Comparison of ENCODE assay signal across 22 mouse cellular contexts in the genomic region with DNA sequence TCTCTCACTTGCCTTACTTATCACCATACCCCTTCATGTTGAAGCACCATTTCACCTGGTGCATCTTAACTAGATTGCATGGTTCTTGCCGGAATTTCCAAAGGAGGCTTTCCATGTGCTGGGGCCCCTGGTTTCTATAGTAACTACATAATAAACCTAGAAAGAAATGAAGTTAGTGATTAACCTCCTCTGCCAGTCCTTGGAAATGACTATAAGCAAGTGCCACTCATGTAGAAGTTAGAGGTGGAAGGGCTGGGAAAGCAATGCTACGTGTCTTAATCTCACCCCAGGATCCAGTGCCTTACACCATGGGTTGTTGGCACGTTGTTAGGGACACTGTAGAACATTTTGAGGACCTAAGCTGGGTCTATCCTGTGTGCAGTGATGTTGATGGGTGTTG. TPM values are rescaled to one million over a fixed set of nuclear protein-coding genes. Genes with fewer than 3 reads are reported as not detected.
DNase-seq lines count a peak whose midpoint lies in the region; ATAC-seq and TF ChIP-seq lines count a peak whose summit lies in the region.
"Had no signal": no experiment of that assay in that cellular context is flagged by ENCODE, and none has a peak within 500 bp of the region (broad histone marks: within the 10 kb centered on the region; RNA-seq: fewer than 3 reads in every experiment).

No protein-coding gene starts in this region.

- peak overlapping the region; percentile 52 for H3K27ac ChIP-seq in kidney, embryonic 15.5 days
- H3K27ac ChIP-seq in intestine, embryonic 15.5 days = peak overlapping the region; percentile 84
- peak overlapping the region; percentile 69 for H3K27ac ChIP-seq in intestine, postnatal 0 days (ENCODE audit: low read depth, low read length)
- no peak overlapping the region for H3K27ac ChIP-seq in hindbrain, embryonic 14.5 days
- H3K27ac ChIP-seq: embryonic facial prominence, embryonic 13.5 days; forebrain, embryonic 13.5 days; heart, embryonic 10.5 days; hindbrain, embryonic 12.5 days had no signal

- H3K9me3 ChIP-seq in kidney, embryonic 15.5 days (replicated peaks) = no peaks in the 10 kb centered on the region
- no peaks in the 10 kb centered on the region for H3K9me3 ChIP-seq in intestine, embryonic 15.5 days
- H3K9me3 ChIP-seq in intestine, postnatal 0 days (ENCODE audit: control insufficient read depth) = no peaks in the 10 kb centered on the region
- no peaks in the 10 kb centered on the region for H3K9me3 ChIP-seq in hindbrain, embryonic 14.5 days (ENCODE audit: control insufficient read depth, low read length)
- H3K9me3 ChIP-seq: embryonic facial prominence, embryonic 13.5 days; forebrain, embryonic 13.5 days; heart, embryonic 10.5 days; hindbrain, embryonic 12.5 days had no signal

- H3K36me3 ChIP-seq in kidney, embryonic 15.5 days = no peaks in the 10 kb centered on the region
- no peaks in the 10 kb centered on the region for H3K36me3 ChIP-seq in intestine, embryonic 15.5 days
- no peaks in the 10 kb centered on the region for H3K36me3 ChIP-seq in intestine, postnatal 0 days (ENCODE audit: control insufficient read depth, insufficient read depth)
- H3K36me3 ChIP-seq in hindbrain, embryonic 14.5 days (replicated peaks; ENCODE audit: control insufficient read depth, insufficient read depth) = no peaks in the 10 kb centered on the region
- H3K36me3 ChIP-seq: embryonic facial prominence, embryonic 13.5 days; heart, embryonic 10.5 days; hindbrain, embryonic 12.5 days had no signal

- no peak overlapping the region for H3K4me3 ChIP-seq in kidney, embryonic 15.5 days (replicated peaks)
- H3K4me3 ChIP-seq in intestine, embryonic 15.5 days (replicated peaks) = no peak overlapping the region
- no peak overlapping the region for H3K4me3 ChIP-seq in intestine, postnatal 0 days (ENCODE audit: low read depth, low read length)
- H3K4me3 ChIP-seq in hindbrain, embryonic 14.5 days (replicated peaks; ENCODE audit: low read length) = no peak overlapping the region
- H3K4me3 ChIP-seq: embryonic facial prominence, embryonic 13.5 days; forebrain, embryonic 13.5 days; heart, embryonic 10.5 days; hindbrain, embryonic 12.5 days had no signal

- 66% methylated on average over 3 of the region's 3 CpGs for WGBS in kidney, embryonic 15.5 days
- WGBS in intestine, embryonic 15.5 days = 48% methylated on average over 3 of the region's 3 CpGs
- 28% methylated on average over 3 of the region's 3 CpGs for WGBS in intestine, postnatal 0 days
- WGBS in hindbrain, embryonic 14.5 days = 68% methylated on average over 3 of the region's 3 CpGs

- no peak overlapping the region for H3K9ac ChIP-seq in kidney, embryonic 15.5 days
- no peak overlapping the region for H3K9ac ChIP-seq in intestine, embryonic 15.5 days
- no peak overlapping the region for H3K9ac ChIP-seq in intestine, postnatal 0 days (ENCODE audit: low read depth, low read length)
- H3K9ac ChIP-seq in hindbrain, embryonic 14.5 days = no peak overlapping the region
- H3K9ac ChIP-seq: embryonic facial prominence, embryonic 13.5 days; forebrain, embryonic 13.5 days; hindbrain, embryonic 12.5 days had no signal

- TF ChIP-seq CTCF in intestine, postnatal 0 days (IDR thresholded peaks at IDR 0.05; ENCODE audit: low read depth) = no peak

- H3K4me2 ChIP-seq in kidney, embryonic 15.5 days = no peak overlapping the region
- H3K4me2 ChIP-seq in intestine, embryonic 15.5 days (replicated peaks) = peak overlapping the region; percentile 35; the same call in 1 of the 2 replicates
- H3K4me2 ChIP-seq in intestine, postnatal 0 days (replicated peaks; ENCODE audit: low read depth) = peak overlapping the region; percentile 10
- H3K4me2 ChIP-seq in hindbrain, embryonic 14.5 days (replicated peaks) = no peak overlapping the region
- H3K4me2 ChIP-seq: embryonic facial prominence, embryonic 13.5 days; forebrain, embryonic 13.5 days; hindbrain, embryonic 12.5 days had no signal

- no peaks in the 10 kb centered on the region for H3K4me1 ChIP-seq in kidney, embryonic 15.5 days
- H3K4me1 ChIP-seq in intestine, embryonic 15.5 days (replicated peaks) = no peaks in the 10 kb centered on the region; the same call in 1 of the 2 replicates
- peaks cover 6% of the 10 kb centered on the region for H3K4me1 ChIP-seq in intestine, postnatal 0 days (replicated peaks; ENCODE audit: control insufficient read depth, insufficient read depth, low read length)
- no peaks in the 10 kb centered on the region for H3K4me1 ChIP-seq in hindbrain, embryonic 14.5 days (replicated peaks; ENCODE audit: control insufficient read depth, insufficient read depth, low read length)
- H3K4me1 ChIP-seq: embryonic facial prominence, embryonic 13.5 days; forebrain, embryonic 13.5 days; heart, embryonic 10.5 days; hindbrain, embryonic 12.5 days had no signal

- H3K27me3 ChIP-seq in kidney, embryonic 15.5 days = no peaks in the 10 kb centered on the region
- no peaks in the 10 kb centered on the region for H3K27me3 ChIP-seq in intestine, embryonic 15.5 days (replicated peaks)
- H3K27me3 ChIP-seq in intestine, postnatal 0 days (replicated peaks; ENCODE audit: control insufficient read depth, insufficient read depth, low read length) = no peaks in the 10 kb centered on the region
- no peaks in the 10 kb centered on the region for H3K27me3 ChIP-seq in hindbrain, embryonic 14.5 days (ENCODE audit: control insufficient read depth, insufficient read depth, low read length)
- H3K27me3 ChIP-seq: embryonic facial prominence, embryonic 13.5 days; forebrain, embryonic 13.5 days; hindbrain, embryonic 12.5 days had no signal

- peak; percentile 64 for ATAC-seq in kidney, embryonic 15.5 days (replicated peaks; ENCODE audit: low FRiP score)
- peak; percentile 59 for ATAC-seq in intestine, embryonic 15.5 days
- ATAC-seq in intestine, postnatal 0 days = peak; percentile 60
- no peak for ATAC-seq in megakaryocyte-erythroid progenitor cell, adult 5-6 weeks (replicated peaks; ENCODE audit: low FRiP score, low TSS enrichment, poor library complexity, severe bottlenecking)
- ATAC-seq in hindbrain, embryonic 14.5 days (ENCODE audit: low FRiP score) = no peak
- ATAC-seq: forebrain, embryonic 13.5 days had no signal

- no peak for DNase-seq in kidney, adult 9 months
- no peak for DNase-seq in hindbrain, embryonic 14.5 days (ENCODE audit: low spot score)
- DNase-seq: adrenal gland, adult 2 months; adrenal gland, postnatal 25 days; cerebellum, adult 18-20 months; cerebellum, adult 9-11 months; cerebellum, postnatal 36 days; heart, adult 18-20 months; heart, postnatal 10 days; heart, postnatal 4 days had no signal

RNA-seq across cellular contexts. Expression of a gene that starts 14.4 kb away (rescaled TPM):
- polyA plus RNA-seq in kidney, embryonic 15.5 days (2015; fragmentation: Nextera tagmentation; extraction: Ambion mirVana) = 0.23 and 4.5 TPM in 2 replicates
- 874 and 977 TPM in 2 replicates for polyA plus RNA-seq in intestine, embryonic 15.5 days (2015; fragmentation: Nextera tagmentation; extraction: Ambion mirVana)
- 1,454 and 1,717 TPM in 2 replicates for polyA plus RNA-seq in intestine, postnatal 0 days (2015; fragmentation: Nextera tagmentation; extraction: Ambion mirVana)
- total RNA-seq in megakaryocyte-erythroid progenitor cell, adult 5-6 weeks (2014; fragmentation: Nextera tagmentation) = not detected in 2 replicates
- total RNA-seq in megakaryocyte-erythroid progenitor cell, adult 5-6 weeks (2017) = not detected in 2 replicates
- polyA plus RNA-seq in hindbrain, embryonic 14.5 days (2014; fragmentation: Nextera tagmentation; extraction: Ambion mirVana) = not detected in 2 replicates
- total RNA-seq: adrenal gland, adult 2 months; adrenal gland, postnatal 25 days; ES-E14; gastrocnemius, adult 8-10 months; gastrocnemius, postnatal 4 days; heart, adult 18-20 months; heart, postnatal 4 days had no signal
- polyA plus RNA-seq: embryonic facial prominence, embryonic 13.5 days; heart, embryonic 10.5 days; heart, embryonic 14.5 days; hindbrain, embryonic 12.5 days had no signal

RNA-seq across cellular contexts. Expression of a gene that starts 33.9 kb away (rescaled TPM):
- polyA plus RNA-seq in kidney, embryonic 15.5 days (2015; fragmentation: Nextera tagmentation; extraction: Ambion mirVana) = 34.2 and 37.0 TPM in 2 replicates
- 28.5 and 28.6 TPM in 2 replicates for polyA plus RNA-seq in intestine, embryonic 15.5 days (2015; fragmentation: Nextera tagmentation; extraction: Ambion mirVana)
- polyA plus RNA-seq in intestine, postnatal 0 days (2015; fragmentation: Nextera tagmentation; extraction: Ambion mirVana) = 13.2 and 14.7 TPM in 2 replicates
- total RNA-seq in megakaryocyte-erythroid progenitor cell, adult 5-6 weeks (2014; fragmentation: Nextera tagmentation) = 12.8 and 13.8 TPM in 2 replicates
- 10.4 and 20.9 TPM in 2 replicates for total RNA-seq in megakaryocyte-erythroid progenitor cell, adult 5-6 weeks (2017)
- polyA plus RNA-seq in hindbrain, embryonic 14.5 days (2014; fragmentation: Nextera tagmentation; extraction: Ambion mirVana) = 34.3 and 36.5 TPM in 2 replicates

RNA-seq across cellular contexts. Expression of a gene that starts 34.3 kb away (rescaled TPM):
- 36.2 and 40.4 TPM in 2 replicates for polyA plus RNA-seq in kidney, embryonic 15.5 days (2015; fragmentation: Nextera tagmentation; extraction: Ambion mirVana)
- 37.0 and 42.7 TPM in 2 replicates for polyA plus RNA-seq in intestine, embryonic 15.5 days (2015; fragmentation: Nextera tagmentation; extraction: Ambion mirVana)
- 32.0 and 33.8 TPM in 2 replicates for polyA plus RNA-seq in intestine, postnatal 0 days (2015; fragmentation: Nextera tagmentation; extraction: Ambion mirVana)
- 60.9 and 65.9 TPM in 2 replicates for total RNA-seq in megakaryocyte-erythroid progenitor cell, adult 5-6 weeks (2014; fragmentation: Nextera tagmentation)
- 28.5 and 30.9 TPM in 2 replicates for total RNA-seq in megakaryocyte-erythroid progenitor cell, adult 5-6 weeks (2017)
- polyA plus RNA-seq in hindbrain, embryonic 14.5 days (2014; fragmentation: Nextera tagmentation; extraction: Ambion mirVana) = 38.3 and 44.3 TPM in 2 replicates

RNA-seq across cellular contexts. Expression of a gene that starts 56.5 kb away (rescaled TPM):
- not detected in 2 replicates for polyA plus RNA-seq in kidney, embryonic 15.5 days (2015; fragmentation: Nextera tagmentation; extraction: Ambion mirVana)
- polyA plus RNA-seq in intestine, embryonic 15.5 days (2015; fragmentation: Nextera tagmentation; extraction: Ambion mirVana) = 0.20 TPM in 1 of 2 replicates, not detected in the other
- polyA plus RNA-seq in intestine, postnatal 0 days (2015; fragmentation: Nextera tagmentation; extraction: Ambion mirVana) = 0.77 and 4.8 TPM in 2 replicates
- total RNA-seq in megakaryocyte-erythroid progenitor cell, adult 5-6 weeks (2014; fragmentation: Nextera tagmentation) = not detected in 2 replicates
- total RNA-seq in megakaryocyte-erythroid progenitor cell, adult 5-6 weeks (2017) = not detected in 2 replicates
- not detected in 2 replicates for polyA plus RNA-seq in hindbrain, embryonic 14.5 days (2014; fragmentation: Nextera tagmentation; extraction: Ambion mirVana)
- total RNA-seq: adrenal gland, adult 2 months; adrenal gland, postnatal 25 days; ES-E14; gastrocnemius, adult 8-10 months; gastrocnemius, postnatal 4 days; heart, adult 18-20 months; heart, postnatal 10 days; heart, postnatal 4 days had no signal
- polyA plus RNA-seq: adrenal gland, adult 2 months; embryonic facial prominence, embryonic 13.5 days; forebrain, embryonic 13.5 days; heart, embryonic 10.5 days; heart, embryonic 14.5 days; hindbrain, embryonic 12.5 days had no signal

RNA-seq across cellular contexts. Expression of a gene that starts 57.6 kb away (rescaled TPM):
- polyA plus RNA-seq in kidney, embryonic 15.5 days (2015; fragmentation: Nextera tagmentation; extraction: Ambion mirVana) = 29.1 and 30.5 TPM in 2 replicates
- polyA plus RNA-seq in intestine, embryonic 15.5 days (2015; fragmentation: Nextera tagmentation; extraction: Ambion mirVana) = 22.1 and 23.6 TPM in 2 replicates
- 3.9 and 4.7 TPM in 2 replicates for polyA plus RNA-seq in intestine, postnatal 0 days (2015; fragmentation: Nextera tagmentation; extraction: Ambion mirVana)
- 34.0 and 66.1 TPM in 2 replicates for total RNA-seq in megakaryocyte-erythroid progenitor cell, adult 5-6 weeks (2014; fragmentation: Nextera tagmentation)
- total RNA-seq in megakaryocyte-erythroid progenitor cell, adult 5-6 weeks (2017) = 25.0 and 26.7 TPM in 2 replicates
- 13.5 and 16.2 TPM in 2 replicates for polyA plus RNA-seq in hindbrain, embryonic 14.5 days (2014; fragmentation: Nextera tagmentation; extraction: Ambion mirVana)

Comparison
In these comparisons a context has a peak if more than half of its experiments do, and no peak if none do; other contexts are left out.
1. ATAC-seq: peak in kidney, embryonic 15.5 days (single experiment), intestine, embryonic 15.5 days (single experiment) and intestine, postnatal 0 days (single experiment); none in megakaryocyte-erythroid progenitor cell, adult 5-6 weeks (single experiment) and hindbrain, embryonic 14.5 days (single experiment).
2. H3K4me2 ChIP-seq: peak in intestine, embryonic 15.5 days (single experiment) and intestine, postnatal 0 days (single experiment); none in kidney, embryonic 15.5 days (single experiment) and hindbrain, embryonic 14.5 days (single experiment).
3. RNA of a gene that starts 14.4 kb away (polyA plus RNA-seq): 1,454 to 1,717 TPM in intestine, postnatal 0 days and 874 to 977 TPM in intestine, embryonic 15.5 days; 0.23 to 4.5 TPM in kidney, embryonic 15.5 days and not detected in hindbrain, embryonic 14.5 days; every median in the first group is over 100 times any median in the second.